Mouse (Mus musculus) lung, embryonic 14.5 days (tissue): ENCODE measurements around the gene Nmnat1. TPM values are rescaled to one million over a fixed set of nuclear protein-coding genes. Genes with fewer than 3 reads are reported as not detected.

Experiments used
- ATAC-seq: fragments of 200-750 bp; cut with Nextera tagmentation; 2 replicates; pipeline ENCODE4 v1.8.0; 2017; ENCODE audit warnings: mild to moderate bottlenecking, moderate TSS enrichment, moderate library complexity; ENCODE audit not compliant: insufficient read depth
- DNase-seq: peaks from one replicate; pipeline ENCODE4 v3.0.0-alpha.2; 2015
- H3K27ac ChIP-seq: fragments of 300-500 bp; sonication (generic); 2 replicates; pipeline ENCODE4 v1.5.1; 2014; ENCODE audit warnings: low read depth, mild to moderate bottlenecking, moderate library complexity
- H3K27me3 ChIP-seq: fragments of 300-500 bp; sonication (generic); 2 replicates; pipeline ENCODE4 v1.6.1; 2014; ENCODE audit warnings: low read length, control low read depth; ENCODE audit not compliant: insufficient read depth
- H3K36me3 ChIP-seq: fragments of 300-500 bp; sonication (generic); 2 replicates; pipeline ENCODE4 v1.6.1; 2014; ENCODE audit warnings: control low read depth; ENCODE audit not compliant: insufficient read depth
- H3K4me1 ChIP-seq: fragments of 300-500 bp; sonication (generic); 2 replicates; pipeline ENCODE4 v1.6.1; 2014; ENCODE audit warnings: antibody characterized with exemption, control low read depth; ENCODE audit not compliant: insufficient read depth
- H3K4me2 ChIP-seq: fragments of 300-500 bp; sonication (generic); 2 replicates; pipeline ENCODE4 v1.6.1; 2014; ENCODE audit warnings: mild to moderate bottlenecking
- H3K4me3 ChIP-seq: fragments of 300-500 bp; sonication (generic); 2 replicates; pipeline ENCODE4 v1.5.1; 2014; ENCODE audit warnings: low read depth, low read length
- H3K9ac ChIP-seq: fragments of 300-500 bp; sonication (generic); 2 replicates; pipeline ENCODE4 v1.6.1; 2014
- H3K9me3 ChIP-seq: fragments of 300-500 bp; sonication (generic); 2 replicates; pipeline ENCODE4 v1.6.1; 2016; ENCODE audit warnings: low read depth, low read length, control low read depth
- CTCF ChIP-seq: IDR thresholded peaks from 2 replicates; pipeline ENCODE4 v1.5.1; 2016; ENCODE audit warnings: antibody characterized with exemption, low read depth
- whole genome bisulfite sequencing: fragments of 180-500 bp; shearing (Covaris S2); extraction: QIAGEN DNeasy Blood & Tissue Kit; methylation state at CpG from one replicate; pipeline ENCODE4 v1.1.7; 2014; 5-methylcytosine and 5-hydroxymethylcytosine counted together
- polyA plus RNA-seq: library from polyadenylated mRNA; unstranded; fragments of >200 nt; fragmentation: Nextera tagmentation; extraction: Ambion mirVana; gene quantifications from 2 replicates; pipeline ENCODE4 v1.2.1, GENCODE M21; 2014

Nmnat1 gene
- 12.0 and 12.5 TPM in 2 replicates for polyA plus RNA-seq

DNA sequence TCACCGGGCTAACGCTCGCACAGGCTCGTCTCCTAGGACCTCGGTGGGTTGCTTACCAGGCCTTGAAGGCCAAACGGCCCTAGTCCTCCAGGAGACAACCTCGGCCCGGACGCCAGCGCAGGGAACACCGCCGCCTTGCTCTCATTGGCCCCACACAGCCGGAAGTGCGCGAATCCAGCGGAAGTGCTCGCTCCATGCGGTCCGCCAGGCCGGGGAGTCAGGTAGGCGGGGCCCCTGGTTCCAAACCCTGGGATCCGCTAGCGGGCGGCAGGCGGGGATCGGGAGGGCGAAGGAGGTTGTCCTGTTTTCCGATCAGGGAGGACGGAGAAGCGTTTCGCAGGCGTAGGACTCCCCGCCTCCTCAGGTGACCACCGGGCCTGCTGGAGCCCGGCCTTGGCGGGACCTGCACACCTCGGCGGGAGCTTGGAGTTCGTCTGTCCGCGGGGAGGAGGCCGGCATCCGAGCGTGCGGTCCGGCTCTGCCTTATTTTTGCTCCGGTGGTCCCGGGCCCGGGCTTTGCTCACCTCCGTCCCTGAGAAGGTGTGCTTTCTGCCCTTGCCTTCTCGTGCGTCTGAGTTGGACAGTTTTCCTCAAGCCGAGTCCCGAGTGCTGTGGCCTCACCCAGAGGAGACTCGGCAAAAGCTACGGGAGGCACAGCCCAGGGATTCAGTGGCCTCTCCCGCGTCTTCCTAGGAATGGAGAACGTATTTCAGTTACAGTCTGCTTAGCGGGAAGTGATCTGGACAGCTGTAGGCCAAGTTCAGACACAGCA is at the start of gene Nmnat1, which contains the start of gene Lzic:
Nmnat1 (minus strand) TSS at position 150 of the 772 bp plus-strand sequence.
Lzic (plus strand) TSS at position 177 of the 772 bp plus-strand sequence.
- H3K27ac ChIP-seq = peak within 1 kb of the TSS; percentile 50; the same call in 1 of the 2 replicates
- DNase-seq = peak; percentile 98
- H3K4me3 ChIP-seq = peak within 1 kb of the TSS; percentile 80
- under 1% methylated on average over 60 of the region's 60 CpGs for WGBS
- peak within 1 kb of the TSS; percentile 58 for H3K9ac ChIP-seq
- peak; percentile 12 for TF ChIP-seq CTCF
- peak within 1 kb of the TSS; percentile 84 for H3K4me2 ChIP-seq
- peaks cover 34% of the 10 kb centered on the region for H3K36me3 ChIP-seq
- ATAC-seq = peak; percentile 100
- no peaks in the 10 kb centered on the region; the same call in 1 of the 2 replicates for H3K27me3 ChIP-seq
- H3K9me3 ChIP-seq = no peaks in the 10 kb centered on the region
- H3K4me1 ChIP-seq = no peaks in the 10 kb centered on the region; the same call in 1 of the 2 replicates

DNA sequence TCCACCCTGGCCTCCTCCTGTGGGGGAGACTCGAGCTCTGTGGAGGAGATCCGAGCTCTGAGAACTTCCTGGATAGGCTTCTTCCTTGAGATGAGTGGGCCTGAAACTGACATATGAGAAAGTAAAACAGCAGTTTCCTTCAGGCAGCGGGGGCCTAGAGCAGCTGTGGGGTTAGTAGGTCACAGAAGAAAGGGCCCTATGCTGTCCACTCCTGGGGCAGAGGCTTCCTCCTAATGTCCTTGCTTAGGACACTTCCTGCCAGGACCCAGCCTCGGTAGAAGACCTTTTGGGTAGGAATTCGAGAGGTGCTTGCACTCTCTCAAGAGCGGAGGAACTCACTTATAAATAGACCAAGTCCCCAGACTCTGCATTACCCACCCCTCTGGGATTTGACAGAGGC is 44.7 kb upstream of the Nmnat1 start:
- Histone ChIP-seq H3K9ac (no peak overlapping the region), H3K4me1 (no peaks in the 10 kb centered on the region; the same call in 1 of the 2 replicates), H3K4me3 (no peak overlapping the region), H3K27me3 (no peaks in the 10 kb centered on the region), H3K4me2 (no peak overlapping the region), H3K27ac (peak overlapping the region; percentile 36; the same call in 1 of the 2 replicates), H3K36me3 (no peaks in the 10 kb centered on the region), H3K9me3 (no peaks in the 10 kb centered on the region)
- no peak for ATAC-seq
- TF ChIP-seq CTCF = no peak
- DNase-seq = no peak
- WGBS = 47% methylated on average over 6 of the region's 6 CpGs

DNA sequence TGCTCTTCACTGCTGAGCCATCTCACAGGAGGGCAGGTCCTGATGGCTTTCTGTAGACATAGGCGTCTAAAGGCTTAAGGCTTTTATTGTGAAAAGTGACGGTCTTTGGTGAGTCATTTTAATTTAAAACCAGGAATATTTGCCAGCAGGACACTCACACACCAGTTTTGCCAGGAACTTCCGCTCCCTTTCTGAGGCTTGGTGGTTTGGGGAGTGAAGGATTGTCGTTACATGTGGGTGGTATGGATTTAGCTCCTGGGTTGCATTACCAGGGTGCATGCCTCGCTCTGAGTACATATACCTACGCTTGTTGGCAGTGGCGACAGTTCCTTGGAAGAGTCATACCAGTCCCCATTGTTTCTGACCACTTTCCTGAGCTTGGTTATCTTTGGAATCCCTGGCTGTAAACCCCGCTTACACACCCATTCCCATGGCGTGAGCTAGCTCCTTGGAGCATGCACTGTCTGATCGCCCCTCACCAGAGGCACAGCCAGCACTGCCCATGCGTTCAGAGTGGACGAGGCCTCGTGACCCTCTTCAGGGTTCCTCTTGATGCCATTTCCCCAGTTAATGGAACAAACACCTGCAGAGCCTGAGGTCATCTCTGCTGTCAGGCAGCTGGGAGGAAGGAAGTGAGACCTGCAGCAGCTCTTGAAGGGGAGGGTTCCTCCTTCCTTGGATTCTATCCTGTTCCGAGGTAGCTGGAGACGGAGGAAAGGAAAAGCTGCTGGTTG is 42.8 kb upstream of the Nmnat1 start:
- Histone ChIP-seq H3K9ac (no peak overlapping the region), H3K27me3 (no peaks in the 10 kb centered on the region), H3K27ac (0 out of 2 replicates have a peak overlapping the region, but pooled peaks have one; percentile 31), H3K36me3 (no peaks in the 10 kb centered on the region), H3K9me3 (no peaks in the 10 kb centered on the region), H3K4me1 (no peaks in the 10 kb centered on the region; the same call in 1 of the 2 replicates), H3K4me2 (no peak overlapping the region), H3K4me3 (no peak overlapping the region)
- DNase-seq (no peak), ATAC-seq (no peak)
- 64% methylated on average over 15 of the region's 15 CpGs for WGBS
- TF ChIP-seq CTCF = no peak

DNA sequence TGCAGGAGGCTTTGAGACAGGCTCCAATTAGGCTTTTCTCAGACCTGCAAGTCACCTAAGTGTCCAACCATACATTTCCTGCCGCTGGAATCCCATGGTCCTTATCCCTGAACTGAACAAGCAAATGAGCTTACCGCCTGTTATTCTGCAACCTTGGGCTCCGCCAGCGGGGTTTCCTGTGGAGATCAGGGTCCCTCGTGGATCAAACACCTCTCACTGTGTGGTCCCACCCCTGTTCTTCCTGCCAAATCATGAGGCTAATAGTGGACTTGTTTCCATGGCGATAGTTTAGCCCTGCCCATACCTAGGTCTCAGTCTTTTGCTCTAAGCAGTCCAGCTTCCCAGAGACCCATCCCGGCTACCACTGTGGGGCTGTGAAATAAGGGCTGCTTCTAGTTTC is 41.3 kb upstream of the Nmnat1 start:
- no peak overlapping the region for H3K9ac ChIP-seq
- peaks cover 3% of the 10 kb centered on the region; the same call in 1 of the 2 replicates for H3K4me1 ChIP-seq
- 35% methylated on average over 7 of the region's 7 CpGs for WGBS
- no peaks in the 10 kb centered on the region for H3K27me3 ChIP-seq
- H3K9me3 ChIP-seq = no peaks in the 10 kb centered on the region
- no peak overlapping the region for H3K4me2 ChIP-seq
- peak; percentile 43 for DNase-seq
- ATAC-seq = no peak
- no peaks in the 10 kb centered on the region for H3K36me3 ChIP-seq
- H3K4me3 ChIP-seq = no peak overlapping the region
- TF ChIP-seq CTCF = no peak
- no peak overlapping the region for H3K27ac ChIP-seq

DNA sequence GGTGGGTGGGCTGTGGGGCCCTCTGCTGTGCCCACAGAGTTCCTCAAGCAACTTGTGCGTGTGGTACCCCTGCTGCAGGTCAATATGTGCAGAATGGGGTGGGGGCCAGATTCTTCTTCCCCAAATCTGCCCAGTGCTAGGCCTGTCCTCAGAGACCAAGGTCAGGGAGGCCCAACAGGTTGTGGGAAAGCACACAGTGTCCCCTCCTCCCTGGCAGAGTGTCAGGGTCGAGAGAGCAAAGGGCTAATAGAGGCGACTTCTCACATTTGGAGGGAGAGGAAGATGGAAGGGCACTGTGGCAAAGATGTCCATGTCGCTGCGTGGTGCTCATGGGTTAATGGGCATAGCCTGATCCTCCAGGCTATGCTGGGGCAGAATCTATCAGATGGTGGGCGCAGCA is 40.8 kb upstream of the Nmnat1 start:
- DNase-seq (no peak), ATAC-seq (no peak)
- Histone ChIP-seq H3K36me3 (no peaks in the 10 kb centered on the region), H3K4me3 (no peak overlapping the region), H3K27ac (no peak overlapping the region), H3K4me1 (peaks cover 3% of the 10 kb centered on the region; the same call in 1 of the 2 replicates), H3K9ac (no peak overlapping the region), H3K27me3 (no peaks in the 10 kb centered on the region), H3K9me3 (no peaks in the 10 kb centered on the region), H3K4me2 (no peak overlapping the region)
- no peak for TF ChIP-seq CTCF
- 68% methylated on average over 6 of the region's 6 CpGs for whole genome bisulfite sequencing

DNA sequence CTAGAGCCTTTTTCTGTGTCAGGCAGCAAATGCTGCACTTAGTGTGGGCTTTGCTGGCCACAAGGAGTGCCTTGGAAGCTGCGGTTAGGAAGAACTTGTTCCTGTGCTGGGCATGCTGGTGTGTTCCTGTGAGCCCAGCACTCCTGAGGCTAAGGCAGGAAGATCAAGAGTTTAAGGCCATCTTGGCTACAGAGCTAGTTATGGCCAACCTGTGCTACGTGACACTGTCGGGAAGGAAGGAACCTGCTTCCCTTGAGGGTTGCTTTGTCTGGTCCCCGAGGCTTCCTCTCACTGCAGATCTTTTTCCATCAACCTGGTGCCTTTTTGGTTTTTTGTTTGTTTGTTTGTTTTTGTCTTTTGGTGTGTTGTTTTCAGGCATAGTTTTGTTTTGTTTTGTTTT is 40.2 kb upstream of the Nmnat1 start:
- no peak for DNase-seq
- H3K4me1 ChIP-seq = peaks cover 3% of the 10 kb centered on the region; the same call in 1 of the 2 replicates
- no peaks in the 10 kb centered on the region for H3K9me3 ChIP-seq
- no peak overlapping the region for H3K9ac ChIP-seq
- no peak overlapping the region for H3K4me2 ChIP-seq
- WGBS = 81% methylated on average over 4 of the region's 4 CpGs
- ATAC-seq = no peak
- no peak overlapping the region for H3K27ac ChIP-seq
- no peaks in the 10 kb centered on the region for H3K27me3 ChIP-seq
- TF ChIP-seq CTCF = no peak
- H3K4me3 ChIP-seq = no peak overlapping the region
- H3K36me3 ChIP-seq = no peaks in the 10 kb centered on the region

DNA sequence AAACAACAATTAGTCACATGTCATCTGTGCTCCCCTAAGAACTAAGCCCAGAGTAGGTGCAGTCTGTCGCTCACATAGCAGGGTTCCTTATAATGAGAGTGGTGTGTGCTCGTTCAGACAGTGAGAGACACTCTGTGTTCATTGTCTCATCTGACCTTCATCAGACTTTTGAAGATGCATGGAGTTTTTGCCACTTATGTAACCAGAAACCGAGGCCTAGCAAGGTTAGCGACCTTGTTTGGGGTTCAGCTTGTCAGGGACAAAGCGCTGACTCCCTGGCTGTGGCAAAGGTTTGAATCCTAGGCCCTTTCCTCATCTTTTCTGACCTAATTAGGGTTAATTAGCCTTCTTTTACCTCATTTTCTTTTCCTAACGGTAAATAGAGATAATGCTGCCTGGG is 39.0 kb upstream of the Nmnat1 start:
- no peak overlapping the region for H3K27ac ChIP-seq
- no peaks in the 10 kb centered on the region for H3K27me3 ChIP-seq
- no peak overlapping the region for H3K9ac ChIP-seq
- no peaks in the 10 kb centered on the region for H3K9me3 ChIP-seq
- no peak for TF ChIP-seq CTCF
- peaks cover 9% of the 10 kb centered on the region; the same call in 1 of the 2 replicates for H3K4me1 ChIP-seq
- 85% methylated on average over 6 of the region's 6 CpGs for WGBS
- H3K36me3 ChIP-seq = no peaks in the 10 kb centered on the region
- ATAC-seq (no peak), DNase-seq (no peak)
- no peak overlapping the region for H3K4me2 ChIP-seq
- H3K4me3 ChIP-seq = no peak overlapping the region
